Mouse (Mus musculus): ENCODE results near the gene Lsm6. TPM values are rescaled to one million over a fixed set of nuclear protein-coding genes. Genes with fewer than 3 reads are reported as not detected.

Gene Lsm6
- 1.8 and 2.4 TPM in 2 replicates for polyA plus RNA-seq (2012; rRNA removed)

GRCm38 (mm10) chr8:78820673-78821310 lies at the start of gene Lsm6:
Gene Lsm6, minus strand, starts transcription at chr8:78821140.

Other genes starting within 250 kb of the Lsm6 start
- gene Zfp827, start 207.3 kb upstream of the Lsm6 start, polyA plus RNA-seq (2012; rRNA removed): 3.8 and 6.1 TPM in 2 replicates

Data from stomach, adult 2 months (tissue).